Mouse (Mus musculus) neural tube, embryonic 15.5 days (tissue): ENCODE measurements around the gene Pcbd2. TPM values are rescaled to one million over a fixed set of nuclear protein-coding genes. Genes with fewer than 3 reads are reported as not detected.

Source experiments
- ATAC-seq: fragments of 200-750 bp; cut with Nextera tagmentation; 2 replicates; pipeline ENCODE4 v1.8.0; 2017; ENCODE audit warnings: mild to moderate bottlenecking, moderate TSS enrichment, moderate library complexity; ENCODE audit not compliant: low FRiP score
- H3K27ac ChIP-seq: fragments of 300-500 bp; sonication (generic); replicated peaks from 2 replicates; pipeline ENCODE4 v1.5.1; 2015; ENCODE audit warnings: mild to moderate bottlenecking, inconsistent platforms
- H3K27me3 ChIP-seq: fragments of 300-500 bp; sonication (generic); replicated peaks from 2 replicates; pipeline ENCODE4 v1.6.1; 2015; ENCODE audit warnings: inconsistent platforms
- H3K36me3 ChIP-seq: fragments of 300-500 bp; sonication (generic); 2 replicates; pipeline ENCODE4 v1.6.1; 2015; ENCODE audit warnings: inconsistent platforms
- H3K4me1 ChIP-seq: fragments of 300-500 bp; sonication (generic); 2 replicates; pipeline ENCODE4 v1.6.1; 2015; ENCODE audit warnings: inconsistent platforms
- H3K4me2 ChIP-seq: fragments of 300-500 bp; sonication (generic); 2 replicates; pipeline ENCODE4 v1.6.1; 2015; ENCODE audit warnings: inconsistent platforms, mild to moderate bottlenecking, moderate library complexity
- H3K4me3 ChIP-seq: fragments of 300-500 bp; sonication (generic); replicated peaks from 2 replicates; pipeline ENCODE4 v1.5.1; 2015; ENCODE audit warnings: mild to moderate bottlenecking, inconsistent platforms
- H3K9ac ChIP-seq: fragments of 300-500 bp; sonication (generic); replicated peaks from 2 replicates; pipeline ENCODE4 v1.6.1; 2015; ENCODE audit warnings: mild to moderate bottlenecking, inconsistent platforms
- H3K9me3 ChIP-seq: fragments of 300-500 bp; sonication (generic); replicated peaks from 2 replicates; pipeline ENCODE4 v1.6.1; 2016; ENCODE audit warnings: inconsistent platforms
- WGBS: fragments of 180-500 bp; shearing (Covaris S2); methylation state at CpG from one replicate; pipeline ENCODE4 v1.1.7; 2015; ENCODE audit warnings: mixed read lengths; 5-methylcytosine and 5-hydroxymethylcytosine counted together
- polyA plus RNA-seq: library from polyadenylated mRNA; unstranded; fragments of >200 nt; fragmentation: Nextera tagmentation; extraction: Ambion mirVana; gene quantifications from 2 replicates; pipeline ENCODE4 v1.2.1, GENCODE M21; 2015

Pcbd2 gene
- polyA plus RNA-seq, 1 experiment from 2014 or later, result 21.7 TPM

DNA sequence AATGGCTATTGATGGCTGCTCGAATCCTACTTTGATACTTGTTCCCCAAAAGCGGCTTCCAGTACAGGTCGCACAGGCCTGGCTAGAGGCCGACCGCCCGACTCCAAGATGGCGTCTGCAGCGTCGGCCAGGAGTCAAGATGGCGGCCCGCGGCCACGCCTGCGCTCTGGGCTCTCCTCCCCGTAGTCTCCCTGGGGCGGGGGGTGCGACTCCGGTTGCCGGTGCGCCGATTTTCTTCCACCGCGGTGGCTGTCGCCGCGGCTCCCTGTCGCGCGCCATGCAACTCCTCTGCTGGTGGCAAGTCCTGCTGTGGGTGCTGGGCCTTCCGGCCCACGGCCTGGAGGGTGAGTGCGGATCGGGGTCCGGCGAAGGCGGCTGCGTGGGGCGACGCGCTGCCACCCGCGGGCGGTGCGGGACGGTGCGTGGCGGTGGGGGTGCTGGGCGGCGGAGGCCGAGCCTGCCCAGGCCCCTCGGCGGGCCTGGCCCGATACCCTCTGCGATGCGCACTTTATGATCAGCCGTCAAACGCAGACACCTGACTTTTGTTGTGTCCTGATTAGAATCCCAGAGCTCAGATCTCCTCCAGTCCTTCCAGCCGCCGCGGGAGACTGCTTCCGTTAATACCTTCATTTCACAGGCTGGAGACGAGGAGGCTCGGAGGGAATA, 12.5 kb upstream of the Pcbd2 start, which contains the start of gene Txndc15:
Txndc15 (plus strand) TSS at position 150 of the 666 bp plus-strand sequence.
- H3K9ac ChIP-seq, result peak within 1 kb of the TSS; percentile 98
- peaks cover 38% of the 10 kb centered on the region for H3K4me1 ChIP-seq
- H3K4me2 ChIP-seq, result peak within 1 kb of the TSS; percentile 74
- peak within 1 kb of the TSS; percentile 99 for H3K27ac ChIP-seq
- under 1% methylated on average over 62 of the region's 63 CpGs for WGBS
- no peaks in the 10 kb centered on the region for H3K9me3 ChIP-seq
- ATAC-seq, result peak; percentile 94
- H3K4me3 ChIP-seq, result peak within 1 kb of the TSS; percentile 98
- peaks cover 15% of the 10 kb centered on the region for H3K36me3 ChIP-seq
- H3K27me3 ChIP-seq, result no peaks in the 10 kb centered on the region

DNA sequence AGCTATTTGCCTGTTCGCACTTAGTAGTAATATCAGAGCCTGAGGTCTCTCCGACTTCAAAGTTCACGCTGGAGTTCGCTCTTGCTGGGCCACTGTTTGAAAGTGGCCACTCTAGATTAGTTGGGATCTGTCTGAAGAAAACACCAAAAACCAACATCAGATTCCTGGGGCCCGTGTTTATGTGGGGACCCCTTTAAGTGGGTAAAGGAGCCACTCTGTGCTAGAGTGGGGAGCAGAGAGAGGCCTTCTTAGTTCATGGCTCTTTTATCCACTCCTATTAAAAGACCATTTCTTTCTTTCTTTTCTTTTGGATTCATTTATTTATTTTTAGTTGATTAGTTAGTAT, 12.0 kb upstream of the Pcbd2 start:
- WGBS, result 9% methylated on average over 5 of the region's 5 CpGs
- H3K4me2 ChIP-seq, result peak overlapping the region; percentile 74
- H3K9ac ChIP-seq, result peak overlapping the region; percentile 98
- peak overlapping the region; percentile 98 for H3K4me3 ChIP-seq
- H3K27ac ChIP-seq, result peak overlapping the region; percentile 99
- H3K9me3 ChIP-seq, result no peaks in the 10 kb centered on the region
- H3K4me1 ChIP-seq, result peaks cover 38% of the 10 kb centered on the region
- H3K27me3 ChIP-seq, result no peaks in the 10 kb centered on the region
- ATAC-seq, result peak; percentile 36
- H3K36me3 ChIP-seq, result peaks cover 20% of the 10 kb centered on the region

DNA sequence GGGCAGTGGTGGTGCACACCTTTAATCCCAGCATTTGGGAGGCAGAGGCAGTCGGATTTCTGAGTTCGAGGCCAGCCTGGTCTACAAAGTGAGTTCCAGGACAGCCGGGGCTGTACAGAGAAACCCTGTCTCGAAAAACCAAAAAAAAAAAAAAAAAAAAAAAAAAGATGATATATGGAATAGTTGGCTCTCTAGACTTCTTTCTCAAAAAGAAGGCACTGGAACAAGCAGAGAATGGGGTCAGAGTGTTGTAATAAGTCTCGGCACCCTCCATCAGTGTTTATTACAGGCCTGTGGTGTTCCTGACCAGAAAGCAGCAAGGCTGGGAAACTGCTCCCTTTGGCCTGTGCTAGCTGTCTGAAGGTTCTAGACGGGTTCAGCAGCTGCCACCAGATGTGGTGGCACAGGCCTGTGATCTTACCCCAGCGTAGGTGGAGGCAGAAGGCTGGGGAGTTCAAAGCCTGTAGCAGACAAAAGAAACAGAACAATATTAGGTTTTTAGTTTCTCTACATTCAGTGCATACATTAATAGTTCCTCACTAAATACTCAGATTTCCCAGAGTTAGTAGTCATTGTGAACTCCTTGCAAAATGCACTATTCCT, 11.2 kb upstream of the Pcbd2 start:
- Histone ChIP-seq H3K4me3 (peak overlapping the region; percentile 98), H3K9me3 (no peaks in the 10 kb centered on the region), H3K4me1 (peaks cover 38% of the 10 kb centered on the region), H3K36me3 (peaks cover 26% of the 10 kb centered on the region), H3K9ac (peak overlapping the region; percentile 98; the same call in 1 of the 2 replicates), H3K27ac (peak overlapping the region; percentile 99; the same call in 1 of the 2 replicates), H3K4me2 (peak overlapping the region; percentile 74), H3K27me3 (no peaks in the 10 kb centered on the region)
- no peak for ATAC-seq
- 80% methylated on average over 7 of the region's 7 CpGs for WGBS

DNA sequence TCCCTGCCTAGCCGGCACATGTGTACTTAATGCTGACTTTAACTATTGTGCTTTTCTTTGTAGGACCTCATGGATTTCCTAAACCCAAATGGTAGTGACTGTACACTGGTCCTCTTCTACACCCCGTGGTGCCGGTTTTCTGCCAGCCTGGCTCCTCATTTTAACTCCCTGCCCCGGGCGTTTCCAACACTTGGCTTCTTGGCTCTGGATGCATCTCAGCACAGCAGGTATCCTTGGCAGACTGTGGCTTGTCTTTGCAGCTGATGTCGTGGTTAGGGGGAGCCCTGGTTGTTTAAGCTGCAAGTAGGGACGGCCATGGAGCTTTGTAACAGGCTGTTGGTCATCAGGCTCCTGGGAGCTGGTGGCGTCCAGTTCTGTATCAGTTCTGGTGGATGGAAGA, 5.7 kb upstream of the Pcbd2 start:
- Histone ChIP-seq H3K4me1 (peaks cover 18% of the 10 kb centered on the region), H3K27me3 (no peaks in the 10 kb centered on the region), H3K9me3 (no peaks in the 10 kb centered on the region), H3K27ac (no peak overlapping the region), H3K9ac (no peak overlapping the region), H3K4me3 (no peak overlapping the region), H3K36me3 (peaks cover 62% of the 10 kb centered on the region), H3K4me2 (no peak overlapping the region)
- 65% methylated on average over 8 of the region's 8 CpGs for WGBS
- ATAC-seq, result 0 out of 2 replicates have a peak, but pooled peaks have one; percentile 13

DNA sequence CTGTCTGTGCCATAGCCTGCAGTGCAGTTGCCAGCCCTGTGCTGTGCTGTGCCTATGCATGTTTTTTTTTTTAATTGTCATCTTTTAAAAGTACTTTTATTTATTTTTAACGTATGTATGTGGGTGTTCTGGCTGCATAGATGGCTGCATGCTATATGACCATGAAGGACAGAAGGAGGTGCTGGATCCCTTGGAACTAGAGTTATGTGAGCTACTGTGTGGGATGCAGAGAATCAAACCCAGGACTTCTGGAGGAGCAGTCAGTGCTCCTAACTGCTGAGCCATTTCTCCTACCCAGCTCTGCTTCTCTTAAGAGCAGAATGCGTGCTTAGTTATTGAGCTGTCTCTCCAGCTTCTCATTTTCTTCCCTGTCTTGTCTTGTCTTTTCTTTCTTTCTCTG, 5.2 kb upstream of the Pcbd2 start:
- ATAC-seq, result no peak
- no peak overlapping the region for H3K27ac ChIP-seq
- peaks cover 62% of the 10 kb centered on the region for H3K36me3 ChIP-seq
- H3K27me3 ChIP-seq, result no peaks in the 10 kb centered on the region
- no peak overlapping the region for H3K4me2 ChIP-seq
- WGBS, result 97% methylated on average over 2 of the region's 2 CpGs
- H3K9ac ChIP-seq, result no peak overlapping the region
- no peaks in the 10 kb centered on the region for H3K9me3 ChIP-seq
- H3K4me3 ChIP-seq, result no peak overlapping the region
- H3K4me1 ChIP-seq, result peaks cover 13% of the 10 kb centered on the region

DNA sequence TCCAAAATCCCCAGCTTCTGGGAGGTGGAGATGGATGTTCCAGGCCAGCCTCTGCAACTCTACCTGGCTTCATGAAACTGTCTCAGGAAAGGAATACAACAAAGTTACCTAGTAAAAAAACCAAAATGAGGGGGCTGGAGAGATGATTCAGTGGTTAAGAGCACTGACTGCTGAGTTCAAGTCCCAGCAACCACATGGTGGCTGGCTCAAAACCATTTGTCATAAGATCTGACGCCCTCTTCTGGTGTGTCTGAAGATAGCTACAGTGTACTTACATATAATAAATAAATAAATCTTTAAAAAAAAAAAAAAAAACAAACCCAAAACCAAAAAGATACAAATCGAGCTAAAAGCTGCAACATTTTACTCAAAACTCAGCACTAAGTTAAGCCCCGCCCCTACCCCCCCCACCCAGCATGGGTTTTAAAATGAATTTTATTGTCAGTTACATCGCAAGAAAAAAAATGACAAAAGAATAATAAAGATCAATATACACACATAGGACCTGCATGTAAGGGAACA, 509 bp upstream of the Pcbd2 start:
- no peaks in the 10 kb centered on the region for H3K9me3 ChIP-seq
- no peaks in the 10 kb centered on the region for H3K4me1 ChIP-seq
- WGBS, result 5% methylated on average over 4 of the region's 4 CpGs
- no peak for ATAC-seq
- peak overlapping the region; percentile 64 for H3K4me2 ChIP-seq
- peak overlapping the region; percentile 62 for H3K4me3 ChIP-seq
- H3K27me3 ChIP-seq, result no peaks in the 10 kb centered on the region
- peaks cover 29% of the 10 kb centered on the region for H3K36me3 ChIP-seq
- H3K27ac ChIP-seq, result peak overlapping the region; percentile 94
- peak overlapping the region; percentile 66 for H3K9ac ChIP-seq

DNA sequence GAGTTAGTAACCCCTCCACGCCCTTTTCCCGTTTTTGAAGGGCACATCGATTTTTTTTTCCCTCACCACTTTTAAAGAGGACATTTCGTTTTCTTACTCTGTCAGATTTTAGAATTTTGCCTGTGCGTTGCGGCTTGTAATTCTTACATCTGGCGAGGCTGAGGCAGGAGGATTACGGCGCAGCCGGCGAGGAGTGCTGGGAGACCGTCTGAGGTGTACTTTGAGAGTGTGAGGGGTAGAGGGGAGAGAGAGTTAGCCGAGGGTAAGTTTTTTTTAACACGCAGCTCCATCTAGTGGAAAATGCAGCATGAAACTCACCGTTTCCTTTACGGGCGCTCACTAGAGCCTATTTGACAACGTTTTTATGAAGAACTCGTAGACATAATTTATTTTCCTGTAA, 671 bp downstream of the Pcbd2 start:
- H3K9ac ChIP-seq, result peak overlapping the region; percentile 66
- WGBS, result 3% methylated on average over 19 of the region's 19 CpGs
- H3K36me3 ChIP-seq, result peaks cover 24% of the 10 kb centered on the region
- H3K9me3 ChIP-seq, result no peaks in the 10 kb centered on the region
- peak overlapping the region; percentile 62 for H3K4me3 ChIP-seq
- H3K27ac ChIP-seq, result peak overlapping the region; percentile 94
- no peaks in the 10 kb centered on the region for H3K4me1 ChIP-seq
- peak overlapping the region; percentile 64 for H3K4me2 ChIP-seq
- no peaks in the 10 kb centered on the region for H3K27me3 ChIP-seq
- peak; percentile 83 for ATAC-seq

DNA sequence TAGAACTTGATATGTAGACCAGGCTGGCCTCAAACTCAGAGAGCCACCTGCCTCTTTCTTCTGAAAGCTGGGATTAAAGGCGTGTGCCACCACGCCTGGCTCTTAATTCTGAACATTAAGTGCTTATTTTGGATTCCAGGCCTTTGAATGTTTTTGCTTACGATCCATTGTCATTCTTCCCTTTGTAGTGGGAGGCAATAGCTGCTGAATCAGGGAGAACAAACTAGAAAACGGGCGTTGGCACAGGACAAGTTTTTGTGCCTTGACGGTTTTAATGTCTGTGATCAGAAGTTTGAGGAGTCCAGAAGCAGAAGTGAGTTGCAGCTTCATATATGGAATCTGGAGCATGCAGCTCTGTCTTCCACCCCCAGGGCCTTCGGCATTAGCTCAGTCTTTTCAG, 3.5 kb downstream of the Pcbd2 start:
- no peak overlapping the region for H3K4me2 ChIP-seq
- H3K9me3 ChIP-seq, result no peaks in the 10 kb centered on the region
- H3K4me1 ChIP-seq, result no peaks in the 10 kb centered on the region
- no peak overlapping the region for H3K4me3 ChIP-seq
- H3K27ac ChIP-seq, result no peak overlapping the region
- no peak for ATAC-seq
- no peaks in the 10 kb centered on the region for H3K27me3 ChIP-seq
- 83% methylated on average over 7 of the region's 7 CpGs for WGBS
- peaks cover 5% of the 10 kb centered on the region for H3K36me3 ChIP-seq
- no peak overlapping the region for H3K9ac ChIP-seq

DNA sequence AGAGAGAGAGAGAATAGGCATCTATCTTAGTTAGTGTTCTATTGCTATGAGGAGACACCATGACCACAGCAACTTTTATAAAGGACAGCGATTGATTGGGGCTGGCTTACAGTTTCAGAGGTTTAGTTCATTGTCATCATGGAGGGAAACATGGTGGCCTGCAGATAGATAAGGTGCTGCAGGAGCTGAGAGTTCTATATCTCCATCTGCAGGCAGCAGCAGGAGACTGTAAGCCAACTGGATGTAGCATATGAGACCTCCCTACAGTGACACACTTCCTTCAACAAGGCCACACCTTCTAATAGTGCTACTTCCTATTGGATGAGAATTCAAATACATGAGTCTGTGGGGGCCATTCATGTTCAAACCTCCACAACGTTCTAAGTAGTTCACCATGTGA, 5.0 kb downstream of the Pcbd2 start:
- Histone ChIP-seq H3K9me3 (no peaks in the 10 kb centered on the region), H3K4me2 (no peak overlapping the region), H3K4me3 (no peak overlapping the region), H3K27ac (no peak overlapping the region), H3K4me1 (no peaks in the 10 kb centered on the region), H3K36me3 (no peaks in the 10 kb centered on the region), H3K27me3 (no peaks in the 10 kb centered on the region), H3K9ac (no peak overlapping the region)
- ATAC-seq, result no peak
- 86% methylated on average over 2 of the region's 2 CpGs for WGBS

DNA sequence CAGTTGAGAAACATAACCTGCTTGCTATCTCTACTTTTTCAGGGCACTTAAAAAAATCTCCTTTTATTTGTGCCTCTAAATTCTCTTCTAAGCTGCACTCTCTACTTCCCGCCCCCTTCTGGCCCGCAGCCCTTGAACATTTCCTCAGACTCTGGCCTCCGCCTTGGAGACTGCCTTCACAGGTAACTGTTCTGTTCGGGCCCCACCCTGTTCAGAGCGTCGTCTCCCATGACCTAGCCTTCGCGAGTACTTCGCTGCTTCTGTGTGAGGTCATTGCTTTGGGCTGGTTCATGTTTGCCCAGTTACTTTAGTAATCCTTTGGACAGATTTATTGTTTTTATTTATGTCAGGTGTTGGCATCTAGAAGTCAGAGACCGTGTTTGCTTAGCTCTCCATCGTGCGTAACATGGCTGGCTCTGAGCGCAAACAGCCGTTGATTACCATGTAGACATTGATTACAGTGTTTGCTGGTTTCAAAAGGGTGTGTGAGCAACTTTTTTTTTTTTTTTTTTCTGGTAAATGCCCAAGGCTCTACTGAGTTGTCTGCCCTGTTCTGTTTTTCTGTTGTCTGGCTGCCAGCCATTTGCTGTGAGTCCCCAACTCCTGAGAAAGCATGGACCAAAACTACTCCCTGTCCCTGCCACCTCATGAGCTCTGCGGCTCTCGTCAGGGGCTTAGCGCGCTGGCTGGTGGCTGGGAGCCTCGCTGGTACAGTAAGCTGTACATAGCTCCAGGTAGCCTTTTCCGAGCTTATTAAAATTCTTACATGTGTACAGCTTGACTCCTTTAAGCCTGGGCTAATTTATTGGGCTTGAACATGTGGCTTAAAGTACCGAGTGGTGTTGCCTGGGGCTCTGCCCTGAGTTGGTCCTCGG, 6.7 kb downstream of the Pcbd2 start:
- H3K4me3 ChIP-seq, result no peak overlapping the region
- no peak overlapping the region for H3K4me2 ChIP-seq
- H3K27ac ChIP-seq, result no peak overlapping the region
- no peak for ATAC-seq
- no peaks in the 10 kb centered on the region for H3K36me3 ChIP-seq
- no peaks in the 10 kb centered on the region for H3K9me3 ChIP-seq
- H3K27me3 ChIP-seq, result no peaks in the 10 kb centered on the region
- WGBS, result 77% methylated on average over 22 of the region's 22 CpGs
- no peak overlapping the region for H3K9ac ChIP-seq
- no peaks in the 10 kb centered on the region for H3K4me1 ChIP-seq

DNA sequence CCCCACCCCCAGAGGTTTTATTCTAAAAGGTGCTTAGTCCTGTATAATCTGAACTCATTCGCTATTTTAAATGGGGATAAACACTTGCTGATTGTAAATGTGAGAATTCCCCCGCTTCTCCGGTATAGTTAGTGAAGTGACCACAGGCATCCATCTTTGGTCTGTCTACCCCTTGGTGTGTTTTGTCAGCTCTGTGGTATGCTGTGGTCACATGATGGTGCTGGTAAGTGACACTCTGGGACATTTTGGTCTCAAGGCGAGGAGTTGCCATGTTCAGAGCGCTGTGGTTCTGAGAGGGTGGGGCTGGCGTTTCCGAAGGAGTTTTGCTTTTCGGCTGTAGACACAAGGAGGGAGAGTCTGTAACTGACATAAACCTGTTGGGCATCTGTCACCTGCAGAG, 10.7 kb downstream of the Pcbd2 start:
- peaks cover 5% of the 10 kb centered on the region; the same call in 1 of the 2 replicates for H3K4me1 ChIP-seq
- no peak overlapping the region for H3K4me3 ChIP-seq
- no peak overlapping the region for H3K27ac ChIP-seq
- no peak overlapping the region for H3K4me2 ChIP-seq
- ATAC-seq, result no peak
- WGBS, result 93% methylated on average over 8 of the region's 8 CpGs
- no peak overlapping the region for H3K9ac ChIP-seq
- H3K9me3 ChIP-seq, result no peaks in the 10 kb centered on the region
- no peaks in the 10 kb centered on the region for H3K27me3 ChIP-seq
- no peaks in the 10 kb centered on the region for H3K36me3 ChIP-seq
